In genomic region chr15:102716132-102716531, GRCm38 (mm10) we compare ENCODE assay signal across 10 mouse cellular contexts. TPM values are rescaled to one million over a fixed set of nuclear protein-coding genes. Genes with fewer than 3 reads are reported as not detected.
DNase-seq lines count a peak whose midpoint lies in the region; ATAC-seq lines count a peak whose summit lies in the region.
"Had no signal": no experiment of that assay in that cellular context is flagged by ENCODE, and none has a peak within 500 bp of the region (broad histone marks: within the 10 kb centered on the region; RNA-seq: fewer than 3 reads in every experiment).

No protein-coding gene starts in this region.

- 42% methylated on average over 12 of the region's 12 CpGs for WGBS in kidney, embryonic 14.5 days

- H3K4me1 ChIP-seq in kidney, embryonic 14.5 days (ENCODE audit: control insufficient read depth, insufficient read depth, low read length) = peaks cover 4% of the 10 kb centered on the region; the same call in 1 of the 2 replicates

- no peak overlapping the region for H3K9ac ChIP-seq in kidney, embryonic 14.5 days (ENCODE audit: low read depth, low read length)

- no peak overlapping the region for H3K4me2 ChIP-seq in kidney, embryonic 14.5 days (replicated peaks; ENCODE audit: low read depth, low read length)

- peak; percentile 13 for DNase-seq in embryo, embryonic 10 days (ENCODE audit: low spot score)
- no peak for DNase-seq in embryo, embryonic 9.5 days (ENCODE audit: extremely low spot score)
- peak; percentile 40 for DNase-seq in ovary, adult 18-20 months (ENCODE audit: low spot score)
- DNase-seq in ovary, postnatal 14 days (ENCODE audit: low spot score) = no peak
- no peak for DNase-seq in B cell, adult 2 months
- DNase-seq in thymus, postnatal 4 days = no peak
- DNase-seq in thymus, postnatal 14 days = no peak
- DNase-seq: liver had no signal

- no peak overlapping the region for H3K4me3 ChIP-seq in kidney, embryonic 14.5 days (ENCODE audit: low read length)
- H3K4me3 ChIP-seq: midbrain, embryonic 10.5 days had no signal

- no peak overlapping the region for H3K27ac ChIP-seq in kidney, embryonic 14.5 days (ENCODE audit: low read depth, low read length)
- H3K27ac ChIP-seq: midbrain, embryonic 10.5 days had no signal

- peaks cover 46% of the 10 kb centered on the region for H3K36me3 ChIP-seq in kidney, embryonic 14.5 days (ENCODE audit: control insufficient read depth, insufficient read depth, low read length)

- no peaks in the 10 kb centered on the region for H3K9me3 ChIP-seq in kidney, embryonic 14.5 days (ENCODE audit: control insufficient read depth, low read length)
- H3K9me3 ChIP-seq: midbrain, embryonic 10.5 days had no signal

- H3K27me3 ChIP-seq in kidney, embryonic 14.5 days (ENCODE audit: control insufficient read depth, insufficient read depth, low read length) = no peaks in the 10 kb centered on the region

- ATAC-seq in kidney, embryonic 14.5 days (ENCODE audit: low FRiP score, low TSS enrichment) = peak; percentile 80

RNA-seq across cellular contexts. Expression of gene Calcoco1, which starts 5.8 kb away (rescaled TPM):
- polyA plus RNA-seq in kidney, embryonic 14.5 days (2014; fragmentation: Nextera tagmentation; extraction: Ambion mirVana) = 26.1 and 41.3 TPM in 2 replicates

RNA-seq across cellular contexts. Expression of gene Atp5g2, which starts 44.0 kb away (rescaled TPM):
- 90.0 and 124 TPM in 2 replicates for polyA plus RNA-seq in kidney, embryonic 14.5 days (2014; fragmentation: Nextera tagmentation; extraction: Ambion mirVana)

Comparison
In these comparisons a context has a peak if more than half of its experiments do, and no peak if none do; other contexts are left out.
1. DNase-seq: peak in embryo, embryonic 10 days (single experiment) and ovary, adult 18-20 months (single experiment); none in embryo, embryonic 9.5 days (single experiment), ovary, postnatal 14 days (single experiment), B cell, adult 2 months (0 of 2), thymus, postnatal 4 days (single experiment) and thymus, postnatal 14 days (single experiment).